Mouse (Mus musculus) thymus, adult 2 months (tissue): ENCODE measurements around the gene Megf11.

Experiments used
- CTCF ChIP-seq: fragments of 200-500 bp; IDR thresholded peaks from 2 replicates; pipeline ENCODE4 v1.5.1; 2012; ENCODE audit warnings: mild to moderate bottlenecking, control low read depth, low read length, moderate library complexity, borderline replicate concordance; ENCODE audit not compliant: control insufficient read depth, poor library complexity, insufficient read depth; ENCODE audit errors: extremely low read depth
- POLR2A ChIP-seq: fragments of 200-500 bp; IDR thresholded peaks from 2 replicates; pipeline ENCODE4 v1.6.1; 2012; ENCODE audit warnings: mild to moderate bottlenecking, low read length, control low read depth, moderate library complexity; ENCODE audit not compliant: control insufficient read depth, poor library complexity, insufficient read depth; ENCODE audit errors: extremely low read depth

DNA sequence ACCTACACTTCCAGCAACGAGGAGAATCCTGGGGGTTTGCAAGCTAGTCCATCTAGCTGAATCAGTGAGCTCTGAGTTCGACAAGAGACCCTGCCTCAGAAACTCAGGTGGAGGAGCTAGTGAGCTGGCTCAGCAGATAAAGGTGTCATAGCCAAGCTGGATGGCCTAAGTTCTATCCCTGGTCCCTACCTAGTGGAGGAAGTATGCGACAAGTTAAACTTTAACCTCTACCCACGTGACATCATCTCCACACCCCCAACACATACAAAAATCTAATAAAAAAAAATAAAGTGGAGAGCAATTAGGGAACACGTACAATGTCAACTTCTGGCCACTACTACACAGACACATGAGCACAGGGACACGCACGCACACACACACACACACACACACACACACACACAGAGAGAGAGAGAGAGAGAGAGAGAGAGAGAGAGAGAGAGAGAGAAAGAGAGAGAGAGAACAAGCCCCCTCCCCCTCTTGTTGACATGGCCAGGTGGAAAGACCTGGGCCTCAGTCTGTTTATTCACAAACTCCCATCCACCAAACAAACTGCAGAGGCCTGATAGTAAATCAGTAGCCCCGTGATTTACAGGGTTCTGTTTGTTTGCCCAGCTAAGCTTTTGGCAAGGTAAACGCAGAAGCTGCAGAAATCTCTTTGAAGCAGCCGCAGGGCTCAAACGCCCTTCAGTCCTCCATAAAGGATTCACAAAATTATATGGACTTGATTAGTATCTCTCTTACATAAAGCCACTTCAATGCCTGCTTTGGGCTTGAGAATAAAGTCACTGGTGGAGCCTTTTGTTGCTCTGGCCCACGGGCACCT, 134.7 kb downstream of the Megf11 start:
- TF ChIP-seq CTCF = no peak
- no peak for TF ChIP-seq POLR2A
